Mouse (Mus musculus) olfactory bulb, adult 2 months (tissue): ENCODE results near the gene Wasf2. TPM values are rescaled to one million over a fixed set of nuclear protein-coding genes. Genes with fewer than 3 reads are reported as not detected.
A peak's percentile ranks its signal among the peaks of the same experiment; 100 is the strongest.

Source experiments
- H3K27ac ChIP-seq: fragments of 200-500 bp; 2 replicates; pipeline ENCODE4 v1.5.1; 2012; ENCODE audit warnings: low read depth, low read length; ENCODE audit not compliant: insufficient read depth
- H3K4me1 ChIP-seq: fragments of 200-500 bp; 2 replicates; pipeline ENCODE4 v1.6.1; 2012; ENCODE audit warnings: low read length; ENCODE audit not compliant: control insufficient read depth, insufficient read depth
- H3K4me3 ChIP-seq: fragments of 200-500 bp; 2 replicates; pipeline ENCODE4 v1.5.1; 2012; ENCODE audit warnings: mild to moderate bottlenecking, low read depth, low read length, moderate library complexity; ENCODE audit not compliant: insufficient read depth
- CTCF ChIP-seq: fragments of 200-500 bp; IDR thresholded peaks from 2 replicates; pipeline ENCODE4 v1.5.1; 2012; ENCODE audit warnings: low read depth, mild to moderate bottlenecking, low read length, moderate library complexity; ENCODE audit not compliant: insufficient read depth
- POLR2A ChIP-seq: fragments of 200-500 bp; IDR thresholded peaks from 2 replicates; pipeline ENCODE4 v1.6.1; 2012; ENCODE audit warnings: mild to moderate bottlenecking, low read depth, low read length, moderate library complexity; ENCODE audit not compliant: insufficient read depth
- WGBS: fragments of 180-500 bp; shearing (Covaris S2); methylation state at CpG from one replicate; pipeline ENCODE4 v1.1.7; 2018; 5-methylcytosine and 5-hydroxymethylcytosine counted together
- polyA plus RNA-seq: library from polyadenylated mRNA; stranded (reverse); fragments of >200 nt; gene quantifications from 2 replicates; pipeline ENCODE4 v1.2.4, GENCODE M21; 2012; ENCODE audit warnings: low replicate concordance; ENCODE audit not compliant: missing spikeins, insufficient read depth, insufficient read length

Wasf2 gene
- polyA plus RNA-seq, 1 experiment, result not detected

- H3K27ac ChIP-seq, result no peak overlapping the region
- TF ChIP-seq POLR2A (no peak), CTCF (no peak)
- H3K4me1 ChIP-seq, result peaks cover 5% of the 10 kb centered on the region; the same call in 1 of the 2 replicates
- 74% methylated on average over 8 of the region's 8 CpGs for WGBS
- H3K4me3 ChIP-seq, result no peak overlapping the region
These were observed 97.3 kb downstream of the Wasf2 start for GRCm38 (mm10) chr4:133227636-133228035.

GRCm38 (mm10) chr4:133229582-133229981, 99.3 kb downstream of the Wasf2 start:
- no peak overlapping the region for H3K27ac ChIP-seq

GRCm38 (mm10) chr4:133233285-133233976, 103.1 kb downstream of the Wasf2 start:
- 43% methylated on average over 10 of the region's 10 CpGs for WGBS
- Histone ChIP-seq H3K4me3 (no peak overlapping the region), H3K4me1 (no peaks in the 10 kb centered on the region)

More at GRCm38 (mm10) chr4:133229582-133229981, 99.3 kb downstream of the Wasf2 start:
- WGBS, result 84% methylated on average over 8 of the region's 8 CpGs
- TF ChIP-seq POLR2A, result no peak
- TF ChIP-seq CTCF, result no peak
- Histone ChIP-seq H3K4me3 (no peak overlapping the region), H3K4me1 (no peaks in the 10 kb centered on the region)

GRCm38 (mm10) chr4:133234771-133235170, 104.5 kb downstream of the Wasf2 start:
- 59% methylated on average over 5 of the region's 5 CpGs for WGBS
- no peak overlapping the region for H3K4me3 ChIP-seq
- H3K27ac ChIP-seq, result no peak overlapping the region
- H3K4me1 ChIP-seq, result no peaks in the 10 kb centered on the region
- TF ChIP-seq POLR2A (no peak), CTCF (no peak)

More at GRCm38 (mm10) chr4:133233285-133233976, 103.1 kb downstream of the Wasf2 start:
- TF ChIP-seq POLR2A (no peak), CTCF (no peak)
- no peak overlapping the region for H3K27ac ChIP-seq

- WGBS, result 83% methylated on average over 5 of the region's 5 CpGs
These were observed 105.1 kb downstream of the Wasf2 start for GRCm38 (mm10) chr4:133235415-133235814.

GRCm38 (mm10) chr4:133237911-133238310, 107.6 kb downstream of the Wasf2 start:
- Histone ChIP-seq H3K4me1 (peaks cover 8% of the 10 kb centered on the region), H3K27ac (no peak overlapping the region), H3K4me3 (no peak overlapping the region)
- TF ChIP-seq CTCF (no peak), POLR2A (no peak)
- WGBS, result 86% methylated on average over 4 of the region's 4 CpGs

More at GRCm38 (mm10) chr4:133235415-133235814, 105.1 kb downstream of the Wasf2 start:
- H3K4me1 ChIP-seq, result peaks cover 2% of the 10 kb centered on the region
- no peak overlapping the region for H3K27ac ChIP-seq
- TF ChIP-seq CTCF (no peak), POLR2A (no peak)
- no peak overlapping the region for H3K4me3 ChIP-seq

- H3K4me1 ChIP-seq, result peaks cover 8% of the 10 kb centered on the region
- peak within 1 kb of the TSS; percentile 71 for H3K4me3 ChIP-seq
- 31% methylated on average over 16 of the region's 16 CpGs for WGBS
- TF ChIP-seq CTCF, result no peak
- TF ChIP-seq POLR2A, result no peak
- peak within 1 kb of the TSS; percentile 21; the same call in 1 of the 2 replicates for H3K27ac ChIP-seq
These were observed 110.2 kb downstream of the Wasf2 start, which contains the start of gene Map3k6 for GRCm38 (mm10) chr4:133240490-133240921. Gene Map3k6, plus strand, starts transcription at chr4:133240818.

- 1% methylated on average over 78 of the region's 78 CpGs for WGBS
These were observed 110.9 kb downstream of the Wasf2 start for GRCm38 (mm10) chr4:133240934-133241908.

More at GRCm38 (mm10) chr4:133240934-133241908, 110.9 kb downstream of the Wasf2 start:
- H3K4me3 ChIP-seq, result peak overlapping the region; percentile 71
- peak; percentile 43; the same call in 1 of the 2 replicates for TF ChIP-seq POLR2A
- TF ChIP-seq CTCF, result no peak
- H3K4me1 ChIP-seq, result peaks cover 8% of the 10 kb centered on the region
- H3K27ac ChIP-seq, result peak overlapping the region; percentile 21; the same call in 1 of the 2 replicates
